Mouse (Mus musculus) forebrain, postnatal 0 days (tissue): Measurements from ENCODE around the gene Arid5a. TPM values are rescaled to one million over a fixed set of nuclear protein-coding genes. Genes with fewer than 3 reads are reported as not detected.

Source experiments
- ATAC-seq: fragments of 200-750 bp; cut with Nextera tagmentation; 2 replicates; pipeline ENCODE4 v1.8.0; 2017; ENCODE audit warnings: mild to moderate bottlenecking, moderate library complexity
- DNase-seq: peaks from one replicate; pipeline ENCODE4 v3.0.0-alpha.2; 2015
- H3K27ac ChIP-seq: fragments of 300-500 bp; sonication (generic); 2 replicates; pipeline ENCODE4 v1.5.1; 2014; ENCODE audit warnings: low read depth, mild to moderate bottlenecking, antibody characterized with exemption, low read length, moderate library complexity, mixed read lengths
- H3K27me3 ChIP-seq: fragments of 300-500 bp; sonication (generic); 2 replicates; pipeline ENCODE4 v1.6.1; 2014; ENCODE audit warnings: mild to moderate bottlenecking, low read length, mixed read lengths; ENCODE audit not compliant: insufficient read depth
- H3K36me3 ChIP-seq: fragments of 300-500 bp; sonication (generic); 2 replicates; pipeline ENCODE4 v1.6.1; 2014; ENCODE audit warnings: mild to moderate bottlenecking, moderate library complexity; ENCODE audit not compliant: insufficient read depth
- H3K4me1 ChIP-seq: fragments of 300-500 bp; sonication (generic); 2 replicates; pipeline ENCODE4 v1.6.1; 2014; ENCODE audit warnings: antibody characterized with exemption; ENCODE audit not compliant: insufficient read depth
- H3K4me2 ChIP-seq: fragments of 300-500 bp; sonication (generic); 2 replicates; pipeline ENCODE4 v1.6.1; 2014; ENCODE audit warnings: low read depth, mild to moderate bottlenecking, moderate library complexity
- H3K4me3 ChIP-seq: fragments of 300-500 bp; sonication (generic); 2 replicates; pipeline ENCODE4 v1.5.1; 2014; ENCODE audit warnings: low read depth, low read length, mixed read lengths
- H3K9ac ChIP-seq: fragments of 300-500 bp; sonication (generic); 2 replicates; pipeline ENCODE4 v1.6.1; 2014; ENCODE audit warnings: mild to moderate bottlenecking
- H3K9me3 ChIP-seq: fragments of 300-500 bp; sonication (generic); 2 replicates; pipeline ENCODE4 v1.6.1; 2016; ENCODE audit warnings: low read length
- CTCF ChIP-seq: sonication (generic); IDR thresholded peaks from 2 replicates; pipeline ENCODE4 v1.5.1; 2016; ENCODE audit warnings: antibody characterized with exemption, control low read depth, low read depth
- WGBS: fragments of 180-500 bp; shearing (Covaris S2); extraction: QIAGEN DNeasy Blood & Tissue Kit; methylation state at CpG from one replicate; pipeline ENCODE4 v1.1.7; 2014; 5-methylcytosine and 5-hydroxymethylcytosine counted together
- polyA plus RNA-seq: library from polyadenylated mRNA; unstranded; fragments of >200 nt; fragmentation: Nextera tagmentation; extraction: Ambion mirVana; gene quantifications from 2 replicates; pipeline ENCODE4 v1.2.1, GENCODE M21; 2015
- total RNA-seq: library from RNA; depleted of rRNA; stranded (reverse); fragments of >200 nt; gene quantifications from 2 replicates; pipeline ENCODE4 v1.2.3, GENCODE M21; 2014

Arid5a gene
- total and polyA plus RNA-seq, 2 experiments from 2014 or later: 3.4 to 9.8 TPM

DNA sequence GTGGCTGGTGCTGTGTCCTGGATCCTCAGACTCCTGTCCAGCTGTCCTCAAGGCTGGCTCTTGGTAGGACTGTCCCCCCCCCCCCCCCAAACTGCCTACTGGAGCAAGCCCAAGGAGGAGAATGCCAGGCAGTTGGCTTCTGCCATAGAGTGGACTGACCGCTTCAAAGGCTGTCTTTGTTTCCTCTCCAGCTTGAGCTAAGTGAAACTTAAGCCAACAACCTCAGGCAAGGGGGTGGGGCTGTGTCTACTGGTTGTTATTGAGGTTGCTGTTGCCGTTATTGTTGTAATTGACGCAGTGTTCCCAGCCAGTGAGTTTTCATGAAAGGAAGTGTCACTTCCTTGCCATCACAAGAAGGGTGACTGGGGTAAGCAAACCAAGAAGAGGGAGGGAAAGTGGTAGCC is 2.0 kb downstream of the Arid5a start:
- TF ChIP-seq CTCF: no peak

DNA sequence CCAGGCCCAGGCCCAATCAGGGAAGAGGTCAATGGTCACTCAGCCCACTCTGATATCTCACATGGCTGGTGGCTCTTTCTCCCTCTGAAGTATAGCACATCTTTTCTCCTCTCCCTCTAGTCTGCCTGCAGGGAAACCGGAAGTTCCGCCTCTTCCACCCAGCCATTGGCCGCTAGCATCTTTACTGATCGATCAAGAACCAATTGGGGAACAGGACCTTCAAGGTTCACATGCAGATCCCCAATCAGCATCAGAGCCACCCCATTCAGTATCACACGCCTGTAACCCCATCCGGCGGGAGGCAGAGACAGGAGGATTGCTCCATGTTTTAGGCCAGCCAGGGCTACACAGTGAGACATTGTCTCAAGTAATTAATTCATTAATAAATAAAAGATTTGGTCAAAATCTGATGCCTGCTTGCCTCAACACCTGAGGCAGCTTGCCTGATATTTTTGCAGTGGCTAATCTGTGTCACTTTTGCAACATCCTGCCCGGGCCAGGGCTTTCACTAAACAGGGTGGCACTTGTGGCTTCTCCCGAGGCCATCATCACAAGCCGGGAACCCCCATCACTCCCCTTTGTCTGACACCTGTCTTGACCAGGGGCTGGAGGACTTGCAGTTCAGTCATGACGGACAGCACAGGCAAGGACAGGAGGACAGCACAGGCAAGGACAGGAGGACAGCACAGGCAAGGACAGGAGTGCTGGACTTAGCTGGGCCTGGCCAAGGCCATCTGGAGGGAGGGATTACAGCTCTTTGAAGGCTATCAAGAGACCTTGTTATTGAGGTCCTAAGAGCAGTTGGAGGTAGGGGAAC is 7.6 kb downstream of the Arid5a start:
- Histone ChIP-seq H3K4me2 (no peak overlapping the region), H3K4me3 (no peak overlapping the region), H3K27ac (no peak overlapping the region), H3K27me3 (no peaks in the 10 kb centered on the region), H3K9me3 (no peaks in the 10 kb centered on the region), H3K4me1 (no peaks in the 10 kb centered on the region), H3K36me3 (no peaks in the 10 kb centered on the region), H3K9ac (no peak overlapping the region)
- ATAC-seq (peak; percentile 44; the same call in 1 of the 2 replicates), DNase-seq (no peak)
- no peak for TF ChIP-seq CTCF
- 88% methylated on average over 11 of the region's 11 CpGs for WGBS

More for the DNA sequence above, 2.0 kb downstream of the Arid5a start:
- peak; percentile 38 for DNase-seq
- no peaks in the 10 kb centered on the region for H3K9me3 ChIP-seq
- H3K36me3 ChIP-seq: no peaks in the 10 kb centered on the region
- no peak overlapping the region for H3K9ac ChIP-seq
- no peak overlapping the region for H3K4me3 ChIP-seq
- WGBS: 9% methylated on average over 3 of the region's 3 CpGs
- H3K4me2 ChIP-seq: peak overlapping the region; percentile 95; the same call in 1 of the 2 replicates
- peaks cover 11% of the 10 kb centered on the region for H3K27me3 ChIP-seq
- ATAC-seq: peak; percentile 14
- peaks cover 6% of the 10 kb centered on the region; the same call in 1 of the 2 replicates for H3K4me1 ChIP-seq
- H3K27ac ChIP-seq: no peak overlapping the region

- Histone ChIP-seq H3K4me3 (no peak overlapping the region), H3K27ac (no peak overlapping the region), H3K4me2 (no peak overlapping the region), H3K4me1 (no peaks in the 10 kb centered on the region), H3K9me3 (no peaks in the 10 kb centered on the region), H3K9ac (no peak overlapping the region), H3K27me3 (no peaks in the 10 kb centered on the region), H3K36me3 (no peaks in the 10 kb centered on the region)
- WGBS: 81% methylated on average over 2 of the region's 2 CpGs
- no peak for TF ChIP-seq CTCF
- DNase-seq (no peak), ATAC-seq (no peak)
Observed at GRCm38 (mm10) chr1:36315776-36316100, 8.2 kb downstream of the Arid5a start.

- Histone ChIP-seq H3K4me3 (no peak overlapping the region), H3K4me1 (no peaks in the 10 kb centered on the region), H3K27me3 (no peaks in the 10 kb centered on the region), H3K4me2 (no peak overlapping the region), H3K27ac (no peak overlapping the region), H3K9me3 (no peaks in the 10 kb centered on the region), H3K9ac (no peak overlapping the region), H3K36me3 (no peaks in the 10 kb centered on the region; the same call in 1 of the 2 replicates)
- ATAC-seq (no peak), DNase-seq (no peak)
- WGBS: 86% methylated on average over 2 of the region's 2 CpGs
- no peak for TF ChIP-seq CTCF
Observed at GRCm38 (mm10) chr1:36321164-36321563, 13.6 kb downstream of the Arid5a start.

DNA sequence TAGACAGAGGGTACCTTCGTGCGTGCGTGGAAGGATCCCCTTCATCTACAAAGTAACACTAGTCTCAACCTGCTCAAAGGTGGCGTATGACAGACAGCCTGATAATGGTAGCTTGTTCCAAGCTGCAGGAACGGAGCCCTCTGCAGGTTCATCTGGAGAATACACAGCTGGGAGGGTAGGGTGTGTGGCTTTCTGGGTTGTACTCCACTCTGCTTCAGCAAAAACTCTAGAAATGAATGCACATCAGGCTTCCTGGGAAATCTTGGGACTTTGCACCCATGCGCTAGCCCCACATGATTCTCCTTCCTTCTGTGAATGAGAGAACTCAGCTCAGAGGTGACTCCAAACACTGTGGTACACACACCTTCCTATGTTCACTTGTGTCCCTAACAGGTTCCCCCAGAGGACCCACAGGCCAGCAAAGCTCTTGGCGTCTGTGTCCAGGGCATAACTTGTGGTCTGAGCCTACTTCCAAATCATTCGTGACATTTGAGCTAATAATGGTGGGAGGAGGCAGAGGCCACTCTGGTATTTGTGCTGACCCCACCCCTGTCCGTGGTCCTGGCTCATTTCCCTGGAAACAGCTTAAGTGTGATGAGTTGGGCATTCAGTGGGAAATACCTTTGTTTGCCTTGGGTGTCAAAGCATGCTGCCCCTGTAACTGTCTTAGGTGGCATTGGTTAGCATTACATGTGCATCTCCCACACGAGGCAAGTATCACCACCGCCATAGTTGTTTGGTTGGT is 14.5 kb downstream of the Arid5a start:
- H3K4me3 ChIP-seq: no peak overlapping the region
- H3K27me3 ChIP-seq: no peaks in the 10 kb centered on the region
- H3K9me3 ChIP-seq: no peaks in the 10 kb centered on the region
- no peak overlapping the region for H3K9ac ChIP-seq
- H3K27ac ChIP-seq: no peak overlapping the region
- peak; percentile 20 for TF ChIP-seq CTCF
- no peaks in the 10 kb centered on the region; the same call in 1 of the 2 replicates for H3K36me3 ChIP-seq
- no peaks in the 10 kb centered on the region for H3K4me1 ChIP-seq
- 0 out of 2 replicates have a peak, but pooled peaks have one; percentile 17 for ATAC-seq
- WGBS: 76% methylated on average over 11 of the region's 11 CpGs
- no peak for DNase-seq
- H3K4me2 ChIP-seq: no peak overlapping the region

DNA sequence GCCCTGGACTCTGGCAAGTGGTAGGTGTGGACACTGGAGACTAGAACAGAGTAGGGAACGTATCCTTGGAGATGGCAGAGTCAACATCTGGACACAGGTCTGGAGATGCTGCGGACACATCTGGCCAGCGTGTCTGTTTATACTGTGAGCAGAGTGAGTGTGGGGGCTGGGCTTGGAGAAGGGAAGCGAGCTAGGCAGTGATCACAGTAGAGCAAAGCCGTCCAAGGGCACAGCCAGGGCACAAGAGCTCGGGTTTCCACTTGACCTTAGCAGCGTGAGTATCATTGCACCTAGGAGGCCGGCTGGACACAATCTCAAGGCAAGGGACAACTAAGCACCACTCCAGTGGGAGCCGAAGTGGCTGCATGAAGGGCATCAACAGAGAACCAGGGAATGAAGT is 15.5 kb downstream of the Arid5a start:
- H3K27ac ChIP-seq: no peak overlapping the region
- no peak overlapping the region for H3K4me3 ChIP-seq
- no peak overlapping the region for H3K9ac ChIP-seq
- 83% methylated on average over 9 of the region's 9 CpGs for WGBS
- no peak overlapping the region for H3K4me2 ChIP-seq
- ATAC-seq: no peak
- no peaks in the 10 kb centered on the region; the same call in 1 of the 2 replicates for H3K36me3 ChIP-seq
- no peak for DNase-seq
- no peaks in the 10 kb centered on the region for H3K9me3 ChIP-seq
- H3K27me3 ChIP-seq: no peaks in the 10 kb centered on the region
- no peaks in the 10 kb centered on the region for H3K4me1 ChIP-seq
- TF ChIP-seq CTCF: no peak
